Mouse (Mus musculus) kidney, adult 18-20 months (tissue): Measurements from ENCODE around the gene Cd22.
A peak's percentile ranks its signal among the peaks of the same experiment; 100 is the strongest.
"Not testable (repeated sequence)": the region's sequence is repeated elsewhere in the genome, so short reads cannot be mapped to it uniquely, and the experiment has no call there.

Experiments
- DNase-seq: peaks from one replicate; pipeline ENCODE4 v3.0.0; 2021

Cd22 gene

GRCm38 (mm10) chr7:30859635-30860402, 20.3 kb downstream of the Cd22 start:
- DNase-seq = peak; percentile 51

- DNase-seq = peak; percentile 79
These were observed 20.9 kb downstream of the Cd22 start for GRCm38 (mm10) chr7:30859290-30859634.

GRCm38 (mm10) chr7:30857746-30858145, 22.4 kb downstream of the Cd22 start:
- DNase-seq = no peak

GRCm38 (mm10) chr7:30856078-30856477, 24.1 kb downstream of the Cd22 start, which contains the start of gene Ffar3:
TSS of gene Ffar3 (minus strand) at chr7:30856178.
- DNase-seq = no peak

- no peak for DNase-seq
These were observed 28.7 kb downstream of the Cd22 start for GRCm38 (mm10) chr7:30851421-30851820.

GRCm38 (mm10) chr7:30847934-30848333, 32.2 kb downstream of the Cd22 start:
- DNase-seq = no peak

GRCm38 (mm10) chr7:30847386-30847785, 32.8 kb downstream of the Cd22 start:
- peak; percentile 27 for DNase-seq

- no peak for DNase-seq
These were observed 33.6 kb downstream of the Cd22 start for GRCm38 (mm10) chr7:30846505-30847053.

- no peak for DNase-seq
These were observed 35.4 kb downstream of the Cd22 start for GRCm38 (mm10) chr7:30844676-30845297.

GRCm38 (mm10) chr7:30842092-30842491, 38.0 kb downstream of the Cd22 start:
- no peak for DNase-seq

GRCm38 (mm10) chr7:30841379-30841778, 38.8 kb downstream of the Cd22 start:
- DNase-seq = no peak

- no peak for DNase-seq
These were observed 39.8 kb downstream of the Cd22 start for GRCm38 (mm10) chr7:30840306-30840705.

- DNase-seq = no peak
These were observed 42.9 kb downstream of the Cd22 start for GRCm38 (mm10) chr7:30837277-30837676.

GRCm38 (mm10) chr7:30832684-30833083, 47.5 kb downstream of the Cd22 start:
- DNase-seq = not testable (repeated sequence)

GRCm38 (mm10) chr7:30832261-30832660, 47.9 kb downstream of the Cd22 start:
- no peak for DNase-seq

- no peak for DNase-seq
These were observed 50.7 kb downstream of the Cd22 start for GRCm38 (mm10) chr7:30829428-30829827.

GRCm38 (mm10) chr7:30828871-30829270, 51.3 kb downstream of the Cd22 start:
- DNase-seq = not testable (repeated sequence)

- no peak for DNase-seq
These were observed 53.5 kb downstream of the Cd22 start for GRCm38 (mm10) chr7:30826660-30827059.

- no peak for DNase-seq
These were observed 55.8 kb downstream of the Cd22 start for GRCm38 (mm10) chr7:30824306-30824705.

GRCm38 (mm10) chr7:30823675-30824074, 56.5 kb downstream of the Cd22 start, which contains the start of gene Ffar2:
TSS of gene Ffar2 (minus strand) at chr7:30823775.
- no peak for DNase-seq

GRCm38 (mm10) chr7:30821532-30821931, 58.6 kb downstream of the Cd22 start:
- peak; percentile 11 for DNase-seq

GRCm38 (mm10) chr7:30820854-30821445, 59.2 kb downstream of the Cd22 start:
- DNase-seq = no peak

GRCm38 (mm10) chr7:30820131-30820530, 60.0 kb downstream of the Cd22 start:
- no peak for DNase-seq
